Mouse (Mus musculus) C2C12 (cell line): ENCODE results near the gene Itpkb.

Experiments
- CEBPB ChIP-seq: IDR thresholded peaks from one replicate; pipeline ENCODE4 v1.6.1; 2011; ENCODE audit warnings: low read depth, mild to moderate bottlenecking, control low read depth, moderate library complexity
- CTCF ChIP-seq: IDR thresholded peaks from one replicate; pipeline ENCODE4 v1.5.1; 2011; ENCODE audit not compliant: control insufficient read depth, insufficient read depth, insufficient read length
- MAX ChIP-seq: IDR thresholded peaks from one replicate; pipeline ENCODE4 v1.6.1; 2011; ENCODE audit warnings: mild to moderate bottlenecking, control low read depth
- MYOD1 ChIP-seq: IDR thresholded peaks from one replicate; pipeline ENCODE4 v1.6.1; 2011; ENCODE audit warnings: low read depth; ENCODE audit not compliant: control insufficient read depth, insufficient read length

DNA sequence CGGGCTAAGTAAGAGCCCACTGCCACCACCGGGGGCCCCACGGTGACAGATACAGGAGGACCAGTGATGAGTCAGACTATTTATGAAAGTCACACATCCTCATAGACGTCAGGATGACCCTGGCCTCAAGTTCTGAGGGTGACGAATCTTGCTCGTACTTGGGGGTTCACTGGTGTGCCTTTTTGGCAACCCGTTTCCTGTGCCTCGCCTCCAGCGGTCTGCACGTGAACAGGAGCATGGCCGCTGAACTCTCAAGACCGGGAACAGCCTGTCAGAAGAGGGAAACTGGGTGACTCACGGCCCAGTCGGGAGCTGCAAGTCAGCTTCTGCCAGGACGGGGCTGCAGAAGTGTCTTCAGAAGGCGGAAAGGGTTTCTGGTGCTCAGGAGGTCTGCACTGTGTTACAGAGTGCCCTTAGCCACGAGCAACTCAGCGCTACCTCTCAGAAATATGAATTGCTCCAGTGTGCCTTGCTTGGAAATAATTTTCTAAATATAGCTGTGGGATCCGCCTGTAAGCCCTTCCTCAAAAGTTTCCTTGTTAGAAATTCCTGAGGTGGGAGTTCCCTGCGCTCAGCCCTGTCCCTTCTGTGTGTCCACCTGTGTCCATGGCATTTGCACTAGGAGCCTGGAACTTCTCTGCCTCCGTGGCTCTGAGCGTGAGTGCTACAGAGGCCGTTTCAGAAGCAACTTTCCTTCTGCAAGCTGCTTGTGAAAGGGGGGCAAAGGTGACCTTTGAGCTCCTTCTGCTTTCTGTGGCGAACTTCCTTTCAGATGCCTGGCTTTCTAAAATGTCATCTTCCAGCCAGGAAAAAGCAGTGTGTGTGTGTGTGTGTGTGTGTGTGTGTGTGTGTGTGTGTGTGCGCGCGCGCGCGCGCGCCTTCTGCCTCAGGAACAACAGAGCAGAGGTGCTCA is 73.7 kb downstream of the Itpkb start:
- no peak for TF ChIP-seq CTCF
- TF ChIP-seq MYOD1: no peak
- no peak for TF ChIP-seq CEBPB
- TF ChIP-seq MAX: no peak
